ENCODE assay signal across 8 mouse cellular contexts in genomic region chr15:28021591-28022209, GRCm38 (mm10). TPM values are rescaled to one million over a fixed set of nuclear protein-coding genes. Genes with fewer than 3 reads are reported as not detected.
DNase-seq lines count a peak whose midpoint lies in the region; ATAC-seq and TF ChIP-seq lines count a peak whose summit lies in the region.

No protein-coding gene starts in this region.

- H3K4me3 ChIP-seq in hindbrain, embryonic 15.5 days: peak overlapping the region; percentile 14
- H3K4me3 ChIP-seq in midbrain, postnatal 0 days (ENCODE audit: low read depth, low read length): peak overlapping the region; percentile 21

- 6% methylated on average over 15 of the region's 15 CpGs for WGBS in hindbrain, embryonic 15.5 days
- WGBS in midbrain, postnatal 0 days: 9% methylated on average over 15 of the region's 15 CpGs

- intact Hi-C loops in heart, postnatal 25 days (cut with DNase I): loop anchor here (5.0 kb wide), 2 partner anchors 39 to 84 kb away; no protein-coding TSS in a partner anchor

- H3K9me3 ChIP-seq in hindbrain, embryonic 15.5 days: no peaks in the 10 kb centered on the region
- H3K9me3 ChIP-seq in midbrain, postnatal 0 days (ENCODE audit: low read length): no peaks in the 10 kb centered on the region

- H3K4me2 ChIP-seq in hindbrain, embryonic 15.5 days: peak overlapping the region; percentile 70
- H3K4me2 ChIP-seq in midbrain, postnatal 0 days (ENCODE audit: low read depth, low read length, poor library complexity, severe bottlenecking): peak overlapping the region; percentile 62

- no peaks in the 10 kb centered on the region for H3K36me3 ChIP-seq in hindbrain, embryonic 15.5 days
- H3K36me3 ChIP-seq in midbrain, postnatal 0 days (ENCODE audit: insufficient read depth, low read length): no peaks in the 10 kb centered on the region

- H3K27ac ChIP-seq in hindbrain, embryonic 15.5 days (replicated peaks): no peak overlapping the region
- no peak overlapping the region for H3K27ac ChIP-seq in midbrain, postnatal 0 days (ENCODE audit: low read depth, low read length)

- no peaks in the 10 kb centered on the region for H3K27me3 ChIP-seq in hindbrain, embryonic 15.5 days
- no peaks in the 10 kb centered on the region for H3K27me3 ChIP-seq in midbrain, postnatal 0 days (ENCODE audit: insufficient read depth, low read length)

- ATAC-seq in hindbrain, embryonic 15.5 days (ENCODE audit: low FRiP score, low read depth): no peak
- no peak for ATAC-seq in midbrain, postnatal 0 days (ENCODE audit: low FRiP score)
- ATAC-seq in erythroid progenitor cell, adult 5-6 weeks (replicated peaks; ENCODE audit: low FRiP score, poor library complexity, severe bottlenecking): no peak

- no peak for TF ChIP-seq CTCF in midbrain, postnatal 0 days (IDR thresholded peaks at IDR 0.05)

- DNase-seq in heart, adult 11 months: peak; percentile 95
- no peak for DNase-seq in heart, postnatal 25 days (ENCODE audit: low spot score)
- DNase-seq in embryo, embryonic 11 days: peak; percentile 33
- no peak for DNase-seq in midbrain, postnatal 0 days (ENCODE audit: low spot score)
- DNase-seq in spleen, adult 18-20 months: no peak
- DNase-seq in spleen, postnatal 10 days (ENCODE audit: low spot score in 2 of 2): no peak

- peak overlapping the region; percentile 27; the same call in 1 of the 2 replicates for H3K9ac ChIP-seq in hindbrain, embryonic 15.5 days
- 0 out of 2 replicates have a peak overlapping the region, but pooled peaks have one; percentile 36 for H3K9ac ChIP-seq in midbrain, postnatal 0 days (replicated peaks; ENCODE audit: low read length, poor library complexity, severe bottlenecking)

- H3K4me1 ChIP-seq in hindbrain, embryonic 15.5 days (replicated peaks): peaks cover 64% of the 10 kb centered on the region
- H3K4me1 ChIP-seq in midbrain, postnatal 0 days (ENCODE audit: insufficient read depth, low read length): peaks cover 20% of the 10 kb centered on the region

RNA-seq across cellular contexts. Expression of gene Trio, which starts 3.9 kb away (rescaled TPM):
- 10 to 100 TPM; 42.9 to 43.7 TPM for total RNA-seq in heart, postnatal 25 days (2021)
- polyA plus RNA-seq in hindbrain, embryonic 15.5 days (2015; fragmentation: Nextera tagmentation; extraction: Ambion mirVana): 33.3 and 36.2 TPM in 2 replicates
- 213 and 251 TPM in 2 replicates for total RNA-seq in midbrain, postnatal 0 days (2014; rRNA removed)
- polyA plus RNA-seq in midbrain, postnatal 0 days (2015; fragmentation: Nextera tagmentation; extraction: Ambion mirVana): 19.0 and 23.3 TPM in 2 replicates
- 6.3 and 9.0 TPM in 2 replicates for total RNA-seq in erythroid progenitor cell, adult 5-6 weeks (2015; ENCODE audit: low replicate concordance)
- total RNA-seq in erythroid progenitor cell, adult 5-6 weeks (2017; ENCODE audit: low replicate concordance): 3.4 and 5.5 TPM in 2 replicates

Comparison
In these comparisons a context has a peak if more than half of its experiments do, and no peak if none do; other contexts are left out.
1. DNase-seq: peak in heart, adult 11 months (single experiment) and embryo, embryonic 11 days (single experiment); none in heart, postnatal 25 days (single experiment), midbrain, postnatal 0 days (single experiment), spleen, adult 18-20 months (0 of 2) and spleen, postnatal 10 days (0 of 2).
2. RNA of gene Trio, which starts 3.9 kb away (total RNA-seq): 213 to 251 TPM in midbrain, postnatal 0 days and 42.9 to 43.7 TPM in heart, postnatal 25 days; 3.4 to 9.0 TPM in erythroid progenitor cell, adult 5-6 weeks; every median in the first group is over 4 times any median in the second.